Mouse (Mus musculus): Measurements from ENCODE around the gene Tpo. TPM values are rescaled to one million over a fixed set of nuclear protein-coding genes. Genes with fewer than 3 reads are reported as not detected.

Gene Tpo
- total and polyA plus RNA-seq, 2 experiments from 2014 or later = 0.49 to 0.59 TPM

GRCm38 (mm10) chr12:30035406-30035805, 97.0 kb downstream of the Tpo start:
- Histone ChIP-seq H3K27me3 (ENCODE audit: insufficient read depth, low read length) (no peaks in the 10 kb centered on the region), H3K36me3 (ENCODE audit: insufficient read depth, low read length) (no peaks in the 10 kb centered on the region), H3K9ac (replicated peaks; ENCODE audit: low read length, poor library complexity, severe bottlenecking) (no peak overlapping the region), H3K9me3 (ENCODE audit: low read length) (no peaks in the 10 kb centered on the region), H3K4me3 (ENCODE audit: low read depth, low read length) (no peak overlapping the region), H3K4me1 (ENCODE audit: insufficient read depth, low read length) (peaks cover 3% of the 10 kb centered on the region; the same call in 1 of the 2 replicates), H3K4me2 (ENCODE audit: low read depth, low read length, poor library complexity, severe bottlenecking) (no peak overlapping the region), H3K27ac (ENCODE audit: low read depth, low read length) (0 out of 2 replicates have a peak overlapping the region, but pooled peaks have one; percentile 27)
- DNase-seq (ENCODE audit: low spot score) (no peak), ATAC-seq (ENCODE audit: low FRiP score) (no peak)
- TF ChIP-seq CTCF (IDR thresholded peaks at IDR 0.05) = no peak
- WGBS = 33% methylated on average over 1 of the region's 1 CpGs

GRCm38 (mm10) chr12:30034681-30035080, 97.7 kb downstream of the Tpo start:
- WGBS = 86% methylated on average over 5 of the region's 5 CpGs
- H3K27me3 ChIP-seq (ENCODE audit: insufficient read depth, low read length) = no peaks in the 10 kb centered on the region
- no peaks in the 10 kb centered on the region for H3K9me3 ChIP-seq (ENCODE audit: low read length)
- no peak overlapping the region for H3K4me3 ChIP-seq (ENCODE audit: low read depth, low read length)
- no peak overlapping the region for H3K4me2 ChIP-seq (ENCODE audit: low read depth, low read length, poor library complexity, severe bottlenecking)
- TF ChIP-seq CTCF (IDR thresholded peaks at IDR 0.05) = no peak
- ATAC-seq (ENCODE audit: low FRiP score) = no peak
- no peak overlapping the region for H3K27ac ChIP-seq (ENCODE audit: low read depth, low read length)
- no peak for DNase-seq (ENCODE audit: low spot score)
- H3K9ac ChIP-seq (replicated peaks; ENCODE audit: low read length, poor library complexity, severe bottlenecking) = no peak overlapping the region
- H3K4me1 ChIP-seq (ENCODE audit: insufficient read depth, low read length) = peaks cover 3% of the 10 kb centered on the region; the same call in 1 of the 2 replicates
- H3K36me3 ChIP-seq (ENCODE audit: insufficient read depth, low read length) = no peaks in the 10 kb centered on the region

- DNase-seq (ENCODE audit: low spot score) (no peak), ATAC-seq (ENCODE audit: low FRiP score) (no peak)
- TF ChIP-seq CTCF (IDR thresholded peaks at IDR 0.05) = no peak
- H3K9ac ChIP-seq (replicated peaks; ENCODE audit: low read length, poor library complexity, severe bottlenecking) = no peak overlapping the region
- no peak overlapping the region for H3K27ac ChIP-seq (ENCODE audit: low read depth, low read length)
- H3K4me1 ChIP-seq (ENCODE audit: insufficient read depth, low read length) = no peaks in the 10 kb centered on the region
- H3K36me3 ChIP-seq (ENCODE audit: insufficient read depth, low read length) = no peaks in the 10 kb centered on the region
- no peak overlapping the region for H3K4me2 ChIP-seq (ENCODE audit: low read depth, low read length, poor library complexity, severe bottlenecking)
- WGBS = 92% methylated on average over 5 of the region's 5 CpGs
- H3K27me3 ChIP-seq (ENCODE audit: insufficient read depth, low read length) = no peaks in the 10 kb centered on the region
- H3K9me3 ChIP-seq (ENCODE audit: low read length) = no peaks in the 10 kb centered on the region
- H3K4me3 ChIP-seq (ENCODE audit: low read depth, low read length) = no peak overlapping the region
These were observed 101.9 kb downstream of the Tpo start for GRCm38 (mm10) chr12:30030571-30030970.

- DNase-seq (ENCODE audit: low spot score) (no peak), ATAC-seq (ENCODE audit: low FRiP score) (no peak)
- H3K27ac ChIP-seq (ENCODE audit: low read depth, low read length) = no peak overlapping the region
- no peak for TF ChIP-seq CTCF (IDR thresholded peaks at IDR 0.05)
- no peaks in the 10 kb centered on the region for H3K4me1 ChIP-seq (ENCODE audit: insufficient read depth, low read length)
- no peak overlapping the region for H3K4me2 ChIP-seq (ENCODE audit: low read depth, low read length, poor library complexity, severe bottlenecking)
- no peak overlapping the region for H3K9ac ChIP-seq (replicated peaks; ENCODE audit: low read length, poor library complexity, severe bottlenecking)
- no peaks in the 10 kb centered on the region for H3K36me3 ChIP-seq (ENCODE audit: insufficient read depth, low read length)
- H3K4me3 ChIP-seq (ENCODE audit: low read depth, low read length) = no peak overlapping the region
- no peaks in the 10 kb centered on the region for H3K9me3 ChIP-seq (ENCODE audit: low read length)
- no peaks in the 10 kb centered on the region for H3K27me3 ChIP-seq (ENCODE audit: insufficient read depth, low read length)
- 97% methylated on average over 1 of the region's 1 CpGs for WGBS
These were observed 103.3 kb downstream of the Tpo start for GRCm38 (mm10) chr12:30029111-30029510.

GRCm38 (mm10) chr12:30027721-30028340, 104.6 kb downstream of the Tpo start:
- H3K4me1 ChIP-seq (ENCODE audit: insufficient read depth, low read length) = no peaks in the 10 kb centered on the region
- WGBS = 88% methylated on average over 3 of the region's 3 CpGs
- DNase-seq (ENCODE audit: low spot score) (no peak), ATAC-seq (ENCODE audit: low FRiP score) (no peak)
- H3K27ac ChIP-seq (ENCODE audit: low read depth, low read length) = no peak overlapping the region
- H3K27me3 ChIP-seq (ENCODE audit: insufficient read depth, low read length) = no peaks in the 10 kb centered on the region
- no peak overlapping the region for H3K4me3 ChIP-seq (ENCODE audit: low read depth, low read length)
- no peak for TF ChIP-seq CTCF (IDR thresholded peaks at IDR 0.05)
- no peak overlapping the region for H3K4me2 ChIP-seq (ENCODE audit: low read depth, low read length, poor library complexity, severe bottlenecking)
- no peak overlapping the region for H3K9ac ChIP-seq (replicated peaks; ENCODE audit: low read length, poor library complexity, severe bottlenecking)
- no peaks in the 10 kb centered on the region for H3K9me3 ChIP-seq (ENCODE audit: low read length)
- no peaks in the 10 kb centered on the region for H3K36me3 ChIP-seq (ENCODE audit: insufficient read depth, low read length)

- Histone ChIP-seq H3K36me3 (ENCODE audit: insufficient read depth, low read length) (peaks cover 9% of the 10 kb centered on the region), H3K27ac (ENCODE audit: low read depth, low read length) (no peak overlapping the region), H3K9me3 (ENCODE audit: low read length) (no peaks in the 10 kb centered on the region), H3K9ac (replicated peaks; ENCODE audit: low read length, poor library complexity, severe bottlenecking) (no peak overlapping the region), H3K4me2 (ENCODE audit: low read depth, low read length, poor library complexity, severe bottlenecking) (no peak overlapping the region), H3K4me3 (ENCODE audit: low read depth, low read length) (no peak overlapping the region), H3K27me3 (ENCODE audit: insufficient read depth, low read length) (no peaks in the 10 kb centered on the region), H3K4me1 (ENCODE audit: insufficient read depth, low read length) (no peaks in the 10 kb centered on the region)
- no peak for TF ChIP-seq CTCF (IDR thresholded peaks at IDR 0.05)
- ATAC-seq (ENCODE audit: low FRiP score) (no peak), DNase-seq (ENCODE audit: low spot score) (peak; percentile 22)
- 43% methylated on average over 2 of the region's 2 CpGs for WGBS
These were observed 108.1 kb downstream of the Tpo start for GRCm38 (mm10) chr12:30024264-30024825.

Measured in midbrain, postnatal 0 days (tissue).